Mouse (Mus musculus): ENCODE results near the gene Abcg4. TPM values are rescaled to one million over a fixed set of nuclear protein-coding genes. Genes with fewer than 3 reads are reported as not detected.
A peak's percentile ranks its signal among the peaks of the same experiment; 100 is the strongest.

Abcg4 gene
- polyA plus RNA-seq, 1 experiment: 0.21 TPM

GRCm38 (mm10) chr9:44317452-44317851 lies 29.0 kb upstream of the Abcg4 start:
- no peak overlapping the region for H3K4me3 ChIP-seq (ENCODE audit: insufficient read depth, poor library complexity, severe bottlenecking)
- TF ChIP-seq USF1 (IDR thresholded peaks at IDR 0.05; ENCODE audit: low read depth): peak; percentile 33
- no peak for TF ChIP-seq MAX (IDR thresholded peaks at IDR 0.05)
- no peaks in the 10 kb centered on the region for H3K27me3 ChIP-seq (ENCODE audit: control insufficient read depth, insufficient read depth, insufficient read length)

DNA sequence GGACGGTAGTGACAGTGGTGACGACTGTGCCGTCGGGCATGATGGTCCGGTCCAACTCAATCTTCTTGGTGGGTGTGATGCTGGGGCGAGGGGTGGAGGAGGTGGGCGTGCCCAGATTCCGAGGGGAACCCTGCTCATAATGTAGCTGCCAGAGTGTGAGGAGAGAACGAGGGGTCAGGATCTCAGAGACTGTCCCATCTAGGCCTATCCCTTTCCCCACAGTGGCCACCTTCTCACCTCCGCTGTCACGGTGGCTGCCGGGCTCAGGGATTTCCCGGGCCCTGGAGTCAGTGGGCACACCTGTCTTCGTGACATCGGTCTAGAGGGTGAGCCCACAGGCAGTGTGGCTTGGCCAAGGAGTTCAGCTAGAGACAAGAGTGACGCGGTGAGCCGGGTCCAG lies 26.5 kb upstream of the Abcg4 start:
- Histone ChIP-seq H3ac (ENCODE audit: control insufficient read depth, insufficient read length, low read depth) (no peak overlapping the region), H3K4me3 (ENCODE audit: insufficient read depth, poor library complexity, severe bottlenecking) (no peak overlapping the region), H3K79me3 (ENCODE audit: low read depth) (peaks cover 2% of the 10 kb centered on the region), H3K79me2 (ENCODE audit: control insufficient read depth, insufficient read depth) (peaks cover 21% of the 10 kb centered on the region), H3K27me3 (ENCODE audit: control insufficient read depth, insufficient read depth, insufficient read length) (no peaks in the 10 kb centered on the region), H3K36me3 (ENCODE audit: control insufficient read depth, insufficient read depth) (peaks cover 4% of the 10 kb centered on the region)
- no peak for TF ChIP-seq MYOG (IDR thresholded peaks at IDR 0.05; ENCODE audit: control insufficient read depth, extremely low read depth, insufficient read length)
- TF ChIP-seq MAX (IDR thresholded peaks at IDR 0.05): no peak
- no peak for TF ChIP-seq CEBPB (IDR thresholded peaks at IDR 0.05; ENCODE audit: low read depth)
- TF ChIP-seq MYOD1 (IDR thresholded peaks at IDR 0.05; ENCODE audit: control insufficient read depth, insufficient read length, low read depth): no peak
- TF ChIP-seq CTCF (IDR thresholded peaks at IDR 0.05; ENCODE audit: control insufficient read depth, insufficient read depth, insufficient read length): no peak
- no peak for TF ChIP-seq FOSL1 (IDR thresholded peaks at IDR 0.05; ENCODE audit: insufficient read depth, low read length, poor library complexity, severe bottlenecking)
- no peak for TF ChIP-seq USF1 (IDR thresholded peaks at IDR 0.05; ENCODE audit: low read depth)

More at GRCm38 (mm10) chr9:44317452-44317851, 29.0 kb upstream of the Abcg4 start:
- Histone ChIP-seq H3K79me2 (ENCODE audit: control insufficient read depth, insufficient read depth) (peaks cover 21% of the 10 kb centered on the region), H3ac (ENCODE audit: control insufficient read depth, insufficient read length, low read depth) (no peak overlapping the region), H3K36me3 (ENCODE audit: control insufficient read depth, insufficient read depth) (peaks cover 4% of the 10 kb centered on the region), H3K79me3 (ENCODE audit: low read depth) (peaks cover 2% of the 10 kb centered on the region)

DNA sequence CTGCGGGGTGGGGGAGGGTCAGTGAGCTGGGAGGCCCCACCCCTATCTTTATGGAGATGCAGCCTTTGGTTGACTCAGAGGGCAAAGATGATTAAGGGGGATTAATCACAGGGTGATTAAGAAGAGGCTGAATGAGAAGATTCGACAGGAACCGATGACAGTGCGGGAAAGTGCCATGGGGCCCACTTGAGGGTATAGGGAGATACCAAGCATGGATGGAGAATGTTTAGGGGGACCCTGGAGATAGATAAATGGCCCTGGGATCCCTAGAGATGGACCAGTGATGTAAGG lies 25.8 kb upstream of the Abcg4 start:
- Histone ChIP-seq H3K79me2 (ENCODE audit: control insufficient read depth, insufficient read depth) (peaks cover 18% of the 10 kb centered on the region), H3K36me3 (ENCODE audit: control insufficient read depth, insufficient read depth) (peaks cover 4% of the 10 kb centered on the region), H3K4me3 (ENCODE audit: insufficient read depth, poor library complexity, severe bottlenecking) (no peak overlapping the region), H3ac (ENCODE audit: control insufficient read depth, insufficient read length, low read depth) (no peak overlapping the region), H3K79me3 (ENCODE audit: low read depth) (no peaks in the 10 kb centered on the region), H3K27me3 (ENCODE audit: control insufficient read depth, insufficient read depth, insufficient read length) (no peaks in the 10 kb centered on the region)
- TF ChIP-seq MYOG (IDR thresholded peaks at IDR 0.05; ENCODE audit: control insufficient read depth, extremely low read depth, insufficient read length) (no peak), CTCF (IDR thresholded peaks at IDR 0.05; ENCODE audit: control insufficient read depth, insufficient read depth, insufficient read length) (no peak), MAX (IDR thresholded peaks at IDR 0.05) (no peak), FOSL1 (IDR thresholded peaks at IDR 0.05; ENCODE audit: insufficient read depth, low read length, poor library complexity, severe bottlenecking) (no peak)

DNA sequence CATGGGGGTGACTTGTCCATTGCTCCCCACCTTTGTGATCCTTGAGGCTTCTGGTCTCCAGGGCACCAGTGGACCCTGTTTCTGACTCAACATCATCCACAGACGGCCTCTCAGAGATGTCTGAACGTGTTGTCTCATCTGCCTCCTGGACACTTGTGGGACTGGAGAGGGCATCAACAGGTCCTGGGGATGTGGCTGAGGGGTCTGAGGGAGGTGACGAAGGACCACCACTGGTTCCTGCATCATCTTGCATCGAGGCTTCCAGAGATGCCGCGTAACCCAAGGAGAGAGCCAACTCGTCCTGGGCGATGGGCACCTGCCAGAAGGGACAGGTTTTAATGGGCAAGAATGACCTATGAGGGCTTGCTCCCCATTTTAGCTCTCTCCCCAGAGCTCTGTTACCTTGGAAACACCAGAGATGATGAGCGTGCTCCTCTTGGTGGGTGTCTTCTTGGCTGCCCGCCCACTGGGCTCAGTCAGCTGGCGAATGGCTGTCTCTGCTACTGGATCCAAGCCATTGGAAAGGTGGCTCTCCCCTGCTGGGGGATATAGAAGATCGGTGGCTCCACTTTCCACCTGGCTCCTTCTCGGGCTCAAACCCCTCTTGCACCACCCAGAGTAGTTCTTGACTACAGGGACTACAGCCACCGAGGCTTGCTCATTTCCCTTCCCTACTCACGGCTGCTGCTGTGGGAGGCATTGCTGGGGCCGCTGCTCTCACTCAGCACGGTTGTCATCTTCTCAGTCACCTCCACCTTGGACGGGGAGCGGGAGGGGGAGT lies 25.3 kb upstream of the Abcg4 start:
- Histone ChIP-seq H3K36me3 (ENCODE audit: control insufficient read depth, insufficient read depth) (peaks cover 4% of the 10 kb centered on the region), H3K79me2 (ENCODE audit: control insufficient read depth, insufficient read depth) (peaks cover 12% of the 10 kb centered on the region), H3K79me3 (ENCODE audit: low read depth) (no peaks in the 10 kb centered on the region), H3K4me3 (ENCODE audit: insufficient read depth, poor library complexity, severe bottlenecking) (no peak overlapping the region), H3K27me3 (ENCODE audit: control insufficient read depth, insufficient read depth, insufficient read length) (no peaks in the 10 kb centered on the region), H3ac (ENCODE audit: control insufficient read depth, insufficient read length, low read depth) (no peak overlapping the region)
- TF ChIP-seq CEBPB (IDR thresholded peaks at IDR 0.05; ENCODE audit: low read depth) (no peak), MYOG (IDR thresholded peaks at IDR 0.05; ENCODE audit: control insufficient read depth, extremely low read depth, insufficient read length) (no peak), MAX (IDR thresholded peaks at IDR 0.05) (no peak), CTCF (IDR thresholded peaks at IDR 0.05; ENCODE audit: control insufficient read depth, insufficient read depth, insufficient read length) (no peak), FOSL1 (IDR thresholded peaks at IDR 0.05; ENCODE audit: insufficient read depth, low read length, poor library complexity, severe bottlenecking) (no peak), USF1 (IDR thresholded peaks at IDR 0.05; ENCODE audit: low read depth) (no peak), MYOD1 (IDR thresholded peaks at IDR 0.05; ENCODE audit: control insufficient read depth, insufficient read length, low read depth) (no peak)

DNA sequence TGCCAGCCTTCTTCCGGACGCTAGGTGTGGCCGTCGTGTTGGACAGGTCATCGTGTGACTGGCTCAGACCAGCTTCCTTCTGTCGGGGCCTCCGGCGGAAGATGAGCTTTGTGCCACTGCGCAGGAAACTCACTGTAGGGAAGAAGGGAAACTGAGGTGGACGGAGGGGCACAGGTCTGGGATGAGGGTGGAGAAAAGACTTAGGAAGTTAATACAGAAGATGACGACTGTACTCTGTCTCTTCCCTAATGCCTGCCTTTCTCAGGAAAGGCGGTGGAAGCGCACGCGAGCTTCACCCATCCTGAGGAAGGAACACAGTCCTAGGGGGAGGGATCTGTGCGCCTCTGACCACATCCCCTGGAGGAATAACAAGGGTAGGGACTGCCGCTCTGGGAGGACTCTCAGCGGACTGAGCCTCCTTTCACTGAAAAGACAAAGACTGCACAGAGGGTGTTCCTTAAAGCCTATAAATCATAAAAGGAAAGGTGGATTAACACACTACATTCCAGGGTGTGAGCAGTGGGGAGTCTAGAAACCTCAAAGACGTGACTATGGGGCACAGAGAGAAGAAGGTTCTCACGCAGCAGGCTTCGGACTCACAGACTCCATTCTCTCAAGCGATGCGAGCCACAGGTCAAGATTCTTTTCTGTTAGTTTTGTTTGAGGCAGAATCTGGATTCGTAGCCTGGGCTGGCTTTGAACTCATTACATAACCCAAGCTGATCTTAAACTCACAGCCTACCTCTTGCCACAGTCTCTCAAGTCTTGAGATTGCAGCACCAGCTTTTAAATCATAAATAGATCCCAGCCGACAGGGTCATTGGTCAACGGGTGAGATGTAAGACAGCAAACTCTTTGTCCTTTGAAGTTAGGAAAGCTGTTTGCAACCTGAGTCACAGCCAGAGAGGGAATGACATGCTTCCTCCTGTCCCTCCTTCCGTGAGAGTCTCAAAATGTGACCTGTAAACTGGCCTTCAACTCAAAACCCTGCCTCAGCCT lies 23.0 kb upstream of the Abcg4 start:
- no peaks in the 10 kb centered on the region for H3K79me2 ChIP-seq (ENCODE audit: control insufficient read depth, insufficient read depth)
- H3ac ChIP-seq (ENCODE audit: control insufficient read depth, insufficient read length, low read depth): no peak overlapping the region
- H3K36me3 ChIP-seq (ENCODE audit: control insufficient read depth, insufficient read depth): peaks cover 4% of the 10 kb centered on the region
- H3K4me3 ChIP-seq (ENCODE audit: insufficient read depth, poor library complexity, severe bottlenecking): no peak overlapping the region
- TF ChIP-seq MYOG (IDR thresholded peaks at IDR 0.05; ENCODE audit: control insufficient read depth, extremely low read depth, insufficient read length): no peak
- no peak for TF ChIP-seq CTCF (IDR thresholded peaks at IDR 0.05; ENCODE audit: control insufficient read depth, insufficient read depth, insufficient read length)
- TF ChIP-seq USF1 (IDR thresholded peaks at IDR 0.05; ENCODE audit: low read depth): no peak
- no peak for TF ChIP-seq MYOD1 (IDR thresholded peaks at IDR 0.05; ENCODE audit: control insufficient read depth, insufficient read length, low read depth)
- TF ChIP-seq FOSL1 (IDR thresholded peaks at IDR 0.05; ENCODE audit: insufficient read depth, low read length, poor library complexity, severe bottlenecking): no peak
- no peak for TF ChIP-seq MAX (IDR thresholded peaks at IDR 0.05)
- no peak for TF ChIP-seq CEBPB (IDR thresholded peaks at IDR 0.05; ENCODE audit: low read depth)
- no peaks in the 10 kb centered on the region for H3K79me3 ChIP-seq (ENCODE audit: low read depth)
- H3K27me3 ChIP-seq (ENCODE audit: control insufficient read depth, insufficient read depth, insufficient read length): no peaks in the 10 kb centered on the region
